Comparison of ENCODE assay signal across 9 mouse cellular contexts in genomic region chr2:6071598-6072440, GRCm38 (mm10). TPM values are rescaled to one million over a fixed set of nuclear protein-coding genes. Genes with fewer than 3 reads are reported as not detected.
DNase-seq lines count a peak whose midpoint lies in the region; ATAC-seq and TF ChIP-seq lines count a peak whose summit lies in the region.
"Had no signal": no experiment of that assay in that cellular context is flagged by ENCODE, and none has a peak within 500 bp of the region (broad histone marks: within the 10 kb centered on the region; RNA-seq: fewer than 3 reads in every experiment).

No protein-coding gene starts in this region.

- H3K4me3 ChIP-seq in lung, postnatal 0 days (ENCODE audit: low read depth, low read length) = no peak overlapping the region
- H3K4me3 ChIP-seq in forebrain, embryonic 10.5 days = no peak overlapping the region
- H3K4me3 ChIP-seq in midbrain, embryonic 11.5 days (ENCODE audit: low read depth, low read length) = no peak overlapping the region

- peak; percentile 90 for ATAC-seq in lung, postnatal 0 days
- ATAC-seq in midbrain, embryonic 11.5 days (ENCODE audit: low FRiP score) = no peak

- intact Hi-C loops in heart, postnatal 14 days (cut with DNase I) = no loop called here

- 10% methylated on average over 11 of the region's 11 CpGs for WGBS in lung, postnatal 0 days
- WGBS in forebrain, embryonic 10.5 days = 77% methylated on average over 11 of the region's 11 CpGs
- 62% methylated on average over 11 of the region's 11 CpGs for WGBS in midbrain, embryonic 11.5 days

- no peak overlapping the region for H3K9ac ChIP-seq in lung, postnatal 0 days (replicated peaks; ENCODE audit: low read depth)
- no peak overlapping the region for H3K9ac ChIP-seq in midbrain, embryonic 11.5 days (ENCODE audit: low read length)

- peak; percentile 91 for DNase-seq in ovary, adult 18-20 months (ENCODE audit: low spot score)
- DNase-seq in ovary, postnatal 14 days (ENCODE audit: low spot score) = no peak
- peak; percentile 16 to 18 for DNase-seq in heart, postnatal 14 days
- DNase-seq in lung, postnatal 0 days (ENCODE audit: low spot score) = peak; percentile 93
- DNase-seq in yolk sac, embryonic 10.5 days (ENCODE audit: low spot score) = peak; percentile 93
- DNase-seq in forebrain, embryonic 10.5 days (ENCODE audit: extremely low spot score, low spot score) = no peak
- no peak for DNase-seq in B cell, adult 2 months
- no peak for DNase-seq in midbrain, embryonic 11.5 days (ENCODE audit: low spot score, missing footprints)
- DNase-seq: cerebellum, postnatal 36 days had no signal

- H3K9me3 ChIP-seq in lung, postnatal 0 days (ENCODE audit: low read length) = no peaks in the 10 kb centered on the region
- no peaks in the 10 kb centered on the region; the same call in 1 of the 2 replicates for H3K9me3 ChIP-seq in forebrain, embryonic 10.5 days
- H3K9me3 ChIP-seq in midbrain, embryonic 11.5 days (ENCODE audit: control insufficient read depth, low read length) = no peaks in the 10 kb centered on the region

- no peaks in the 10 kb centered on the region for H3K36me3 ChIP-seq in lung, postnatal 0 days (ENCODE audit: insufficient read depth, low read length)
- no peaks in the 10 kb centered on the region for H3K36me3 ChIP-seq in forebrain, embryonic 10.5 days (replicated peaks)
- no peaks in the 10 kb centered on the region for H3K36me3 ChIP-seq in midbrain, embryonic 11.5 days (ENCODE audit: control insufficient read depth, insufficient read depth, low read length)

- H3K4me1 ChIP-seq in lung, postnatal 0 days (ENCODE audit: insufficient read depth, low read depth, low read length) = peaks cover 3% of the 10 kb centered on the region; the same call in 1 of the 2 replicates
- peaks cover 14% of the 10 kb centered on the region for H3K4me1 ChIP-seq in forebrain, embryonic 10.5 days
- no peaks in the 10 kb centered on the region for H3K4me1 ChIP-seq in midbrain, embryonic 11.5 days (ENCODE audit: control insufficient read depth, insufficient read depth, low read length)

- peak; percentile 29 for TF ChIP-seq CTCF in lung, postnatal 0 days (IDR thresholded peaks at IDR 0.05)

- no peaks in the 10 kb centered on the region for H3K27me3 ChIP-seq in lung, postnatal 0 days (replicated peaks; ENCODE audit: insufficient read depth, low read length)
- no peaks in the 10 kb centered on the region for H3K27me3 ChIP-seq in forebrain, embryonic 10.5 days (ENCODE audit: poor library complexity, severe bottlenecking)
- H3K27me3 ChIP-seq in midbrain, embryonic 11.5 days (ENCODE audit: control insufficient read depth, insufficient read depth, low read length) = no peaks in the 10 kb centered on the region

- H3K27ac ChIP-seq in lung, postnatal 0 days (ENCODE audit: low read length) = peak overlapping the region; percentile 1; the same call in 1 of the 2 replicates
- no peak overlapping the region for H3K27ac ChIP-seq in forebrain, embryonic 10.5 days
- H3K27ac ChIP-seq in midbrain, embryonic 11.5 days (ENCODE audit: low read depth, low read length) = no peak overlapping the region

- no peak overlapping the region for H3K4me2 ChIP-seq in lung, postnatal 0 days (replicated peaks; ENCODE audit: low read depth, low read length)
- no peak overlapping the region for H3K4me2 ChIP-seq in midbrain, embryonic 11.5 days

- peak; percentile 86 for TF ChIP-seq EP300 in lung, postnatal 0 days (IDR thresholded peaks at IDR 0.05)

RNA-seq across cellular contexts. Expression of gene Proser2, which starts 58.2 kb away (rescaled TPM):
- 10 to 100 TPM; 19.6 to 28.0 TPM for total RNA-seq in heart, postnatal 14 days (2021)
- 14.0 and 15.2 TPM in 2 replicates for polyA plus RNA-seq in lung, postnatal 0 days (2015; fragmentation: Nextera tagmentation; extraction: Ambion mirVana)
- polyA plus RNA-seq in forebrain, embryonic 10.5 days (2016; fragmentation: Nextera tagmentation; extraction: Ambion mirVana) = 2.3 and 2.9 TPM in 2 replicates
- 2.5 and 3.5 TPM in 2 replicates for polyA plus RNA-seq in midbrain, embryonic 11.5 days (2014; fragmentation: Nextera tagmentation; extraction: Ambion mirVana)

Comparison
In these comparisons a context has a peak if more than half of its experiments do, and no peak if none do; other contexts are left out.
1. DNase-seq: peak in ovary, adult 18-20 months (single experiment), heart, postnatal 14 days (2 of 2), lung, postnatal 0 days (single experiment) and yolk sac, embryonic 10.5 days (single experiment); none in ovary, postnatal 14 days (single experiment), forebrain, embryonic 10.5 days (single experiment), B cell, adult 2 months (0 of 2) and midbrain, embryonic 11.5 days (single experiment).